In the genomic region with DNA sequence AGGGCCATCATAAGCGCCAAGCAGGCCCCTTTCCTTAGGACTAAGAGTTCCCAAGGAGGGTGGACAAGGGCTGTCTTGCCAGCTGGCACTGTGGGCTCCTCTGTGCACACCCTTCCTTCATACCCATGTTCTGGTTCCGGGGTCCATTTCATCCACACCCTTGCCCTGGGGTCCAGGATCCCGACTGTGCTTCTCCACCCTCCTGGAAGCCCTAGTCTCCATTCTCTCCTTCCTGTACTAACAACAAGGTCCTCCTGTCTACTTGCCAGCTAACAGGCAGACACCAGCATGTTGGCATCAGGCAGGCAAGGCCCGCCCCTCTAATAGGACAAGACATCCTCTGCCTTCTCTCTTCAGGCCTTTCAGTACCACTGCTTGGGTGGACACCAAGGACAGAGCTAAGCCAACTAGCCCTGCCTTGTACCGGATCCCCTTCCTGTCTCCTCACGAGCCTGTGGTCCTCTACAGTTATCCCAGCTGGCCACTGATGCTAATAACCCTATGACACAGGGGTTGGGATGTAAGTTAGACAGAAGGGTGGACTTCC, we compare ENCODE assay signal across 1 mouse cellular context.
TF ChIP-seq lines count a peak whose summit lies in the region.

No protein-coding gene starts in this region.

TF ChIP-seq in myocyte, 11 proteins besides CTCF, POLR2A, EP300 and RAD21:
- TF ChIP-seq POLR2AphosphoS2 (IDR thresholded peaks at IDR 0.05; ENCODE audit: insufficient read length, low read depth) (peak; percentile 94), TCF3 (IDR thresholded peaks at IDR 0.05; ENCODE audit: insufficient read length, low read depth) (no peak)
